Mouse (Mus musculus): ENCODE data around the gene Olfr137. TPM values are rescaled to one million over a fixed set of nuclear protein-coding genes. Genes with fewer than 3 reads are reported as not detected.

Gene Olfr137
- not detected for polyA plus RNA-seq (2014; fragmentation: Illumina TruSeq; extraction: RNeasy Lipid Tissue Mini Kit (QIAGEN cat#74804); ENCODE audit: low read depth, low replicate concordance)

GRCm38 (mm10) chr17:38307470-38307869 is at the start of gene Olfr137:
Gene Olfr137 (minus strand): TSS chr17:38307570.

GRCm38 (mm10) chr17:38329531-38329930 is 22.2 kb upstream of the Olfr137 start, which contains the start of gene Olfr136:
Gene Olfr136 (plus strand): TSS chr17:38329831.

GRCm38 (mm10) chr17:38260735-38261134 is 46.6 kb downstream of the Olfr137 start, which contains the start of gene Olfr138:
Gene Olfr138 (plus strand): TSS chr17:38261035.

Other genes starting within 250 kb of the Olfr137 start
- not detected for gene Olfr129, start 247.5 kb downstream of the Olfr137 start, polyA plus RNA-seq (2014; fragmentation: Illumina TruSeq; extraction: RNeasy Lipid Tissue Mini Kit (QIAGEN cat#74804); ENCODE audit: low read depth, low replicate concordance)
- not detected for gene Olfr130, start 243.6 kb downstream of the Olfr137 start, polyA plus RNA-seq (2014; fragmentation: Illumina TruSeq; extraction: RNeasy Lipid Tissue Mini Kit (QIAGEN cat#74804); ENCODE audit: low read depth, low replicate concordance)
- gene Olfr131, start 218.9 kb downstream of the Olfr137 start, polyA plus RNA-seq (2014; fragmentation: Illumina TruSeq; extraction: RNeasy Lipid Tissue Mini Kit (QIAGEN cat#74804); ENCODE audit: low read depth, low replicate concordance), result not detected
- gene Olfr132, start 173.0 kb downstream of the Olfr137 start, polyA plus RNA-seq (2014; fragmentation: Illumina TruSeq; extraction: RNeasy Lipid Tissue Mini Kit (QIAGEN cat#74804); ENCODE audit: low read depth, low replicate concordance), result not detected
- gene Olfr133, start 162.3 kb downstream of the Olfr137 start, polyA plus RNA-seq (2014; fragmentation: Illumina TruSeq; extraction: RNeasy Lipid Tissue Mini Kit (QIAGEN cat#74804); ENCODE audit: low read depth, low replicate concordance), result not detected
- gene Olfr134, start 136.2 kb downstream of the Olfr137 start, polyA plus RNA-seq (2014; fragmentation: Illumina TruSeq; extraction: RNeasy Lipid Tissue Mini Kit (QIAGEN cat#74804); ENCODE audit: low read depth, low replicate concordance), result not detected
- gene Olfr135, start 103.2 kb downstream of the Olfr137 start, polyA plus RNA-seq (2014; fragmentation: Illumina TruSeq; extraction: RNeasy Lipid Tissue Mini Kit (QIAGEN cat#74804); ENCODE audit: low read depth, low replicate concordance), result not detected
- not detected for gene Olfr138, start 46.5 kb downstream of the Olfr137 start, polyA plus RNA-seq (2014; fragmentation: Illumina TruSeq; extraction: RNeasy Lipid Tissue Mini Kit (QIAGEN cat#74804); ENCODE audit: low read depth, low replicate concordance)
- gene Olfr136, start 22.3 kb upstream of the Olfr137 start, polyA plus RNA-seq (2014; fragmentation: Illumina TruSeq; extraction: RNeasy Lipid Tissue Mini Kit (QIAGEN cat#74804); ENCODE audit: low read depth, low replicate concordance), result not detected
- gene Esp36, start 112.6 kb upstream of the Olfr137 start, polyA plus RNA-seq (2014; fragmentation: Illumina TruSeq; extraction: RNeasy Lipid Tissue Mini Kit (QIAGEN cat#74804); ENCODE audit: low read depth, low replicate concordance), result not detected
- not detected for gene Esp34, start 246.6 kb upstream of the Olfr137 start, polyA plus RNA-seq (2014; fragmentation: Illumina TruSeq; extraction: RNeasy Lipid Tissue Mini Kit (QIAGEN cat#74804); ENCODE audit: low read depth, low replicate concordance)

All from testis, adult 10 weeks (tissue).